Mouse (Mus musculus): ENCODE data around the gene Sec31a. TPM values are rescaled to one million over a fixed set of nuclear protein-coding genes. Genes with fewer than 3 reads are reported as not detected.

Sec31a gene
- polyA plus RNA-seq, 1 experiment from 2014 or later = 64.5 TPM

DNA sequence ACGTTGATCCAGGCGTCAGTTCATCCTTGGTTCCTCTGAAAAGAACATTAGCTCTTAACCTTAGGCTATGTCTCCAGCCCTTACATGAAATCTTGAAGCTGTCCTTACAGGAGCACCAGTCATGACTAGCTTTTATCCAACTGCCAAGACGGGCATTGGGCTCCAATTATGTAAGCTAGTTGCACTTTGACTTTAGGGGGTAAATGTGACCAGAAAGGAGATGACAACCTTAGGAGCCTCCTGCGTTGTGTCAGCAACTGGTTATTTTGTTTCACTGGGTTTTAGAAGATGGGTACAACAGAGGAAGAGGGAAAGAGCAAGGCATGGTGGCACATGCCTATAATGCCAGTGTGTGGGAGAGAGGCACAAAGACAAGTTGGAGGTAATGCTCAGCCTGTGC, 2.8 kb upstream of the Sec31a start:
- Histone ChIP-seq H3K4me1 (ENCODE audit: control insufficient read depth, insufficient read depth, low read length) (peaks cover 19% of the 10 kb centered on the region), H3K9me3 (replicated peaks; ENCODE audit: control insufficient read depth, low read length) (no peaks in the 10 kb centered on the region), H3K9ac (ENCODE audit: low read length) (no peak overlapping the region), H3K4me2 (ENCODE audit: low read length) (no peak overlapping the region), H3K27me3 (replicated peaks; ENCODE audit: control insufficient read depth, insufficient read depth, low read length) (no peaks in the 10 kb centered on the region), H3K4me3 (ENCODE audit: low read depth, low read length) (no peak overlapping the region), H3K36me3 (ENCODE audit: control insufficient read depth, insufficient read depth, low read length) (peaks cover 58% of the 10 kb centered on the region), H3K27ac (ENCODE audit: low read depth, low read length) (no peak overlapping the region)
- DNase-seq (ENCODE audit: low spot score) = no peak
- no peak for ATAC-seq
- WGBS = 73% methylated on average over 4 of the region's 4 CpGs

- Histone ChIP-seq H3K36me3 (ENCODE audit: control insufficient read depth, insufficient read depth, low read length) (peaks cover 50% of the 10 kb centered on the region), H3K27me3 (replicated peaks; ENCODE audit: control insufficient read depth, insufficient read depth, low read length) (no peaks in the 10 kb centered on the region), H3K4me1 (ENCODE audit: control insufficient read depth, insufficient read depth, low read length) (peaks cover 13% of the 10 kb centered on the region), H3K27ac (ENCODE audit: low read depth, low read length) (no peak overlapping the region), H3K4me2 (ENCODE audit: low read length) (no peak overlapping the region), H3K4me3 (ENCODE audit: low read depth, low read length) (no peak overlapping the region), H3K9ac (ENCODE audit: low read length) (no peak overlapping the region), H3K9me3 (replicated peaks; ENCODE audit: control insufficient read depth, low read length) (no peaks in the 10 kb centered on the region)
- no peak for DNase-seq (ENCODE audit: low spot score)
- ATAC-seq = no peak
- 79% methylated on average over 2 of the region's 2 CpGs for WGBS
Measured at GRCm38 (mm10) chr5:100418077-100418476, 2.0 kb upstream of the Sec31a start.

DNA sequence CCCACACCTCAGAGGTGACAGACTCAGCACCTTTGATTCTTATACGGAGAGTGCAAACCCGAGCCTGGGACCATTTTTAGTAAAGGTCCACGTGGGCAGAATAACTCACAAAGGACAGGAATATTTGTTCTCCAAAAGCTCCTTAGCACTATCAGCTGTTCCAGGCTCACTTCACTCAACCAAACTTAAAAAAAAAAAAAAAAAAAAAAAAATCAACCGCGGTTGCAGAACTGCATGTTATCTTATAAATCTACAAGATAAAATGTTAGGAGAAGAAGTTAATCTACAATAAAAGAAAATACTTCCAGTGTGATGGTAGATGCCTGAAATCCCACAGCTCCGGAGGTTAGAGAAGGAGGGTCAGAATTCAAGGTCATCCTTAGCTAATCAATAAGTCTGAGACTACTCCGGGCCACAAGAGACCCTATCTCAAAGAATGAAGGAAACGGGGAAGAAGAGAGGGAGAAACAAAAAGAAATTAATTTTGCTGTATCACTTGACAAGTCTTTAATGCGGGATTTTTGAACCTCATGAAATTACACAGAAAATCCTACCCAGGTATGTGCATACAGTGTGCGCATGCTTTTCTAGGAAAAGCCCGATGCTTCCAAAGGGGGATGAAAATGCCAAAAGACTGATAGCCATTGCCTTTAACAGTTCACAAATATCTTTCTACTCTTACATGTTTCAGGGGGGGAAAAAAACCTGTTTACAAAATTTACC, 1.4 kb downstream of the Sec31a start:
- Histone ChIP-seq H3K4me1 (ENCODE audit: control insufficient read depth, insufficient read depth, low read length) (peaks cover 10% of the 10 kb centered on the region), H3K36me3 (ENCODE audit: control insufficient read depth, insufficient read depth, low read length) (peaks cover 18% of the 10 kb centered on the region), H3K9ac (ENCODE audit: low read length) (peak overlapping the region; percentile 36; the same call in 1 of the 2 replicates), H3K4me2 (ENCODE audit: low read length) (peak overlapping the region; percentile 54), H3K27me3 (replicated peaks; ENCODE audit: control insufficient read depth, insufficient read depth, low read length) (no peaks in the 10 kb centered on the region), H3K27ac (ENCODE audit: low read depth, low read length) (no peak overlapping the region), H3K9me3 (replicated peaks; ENCODE audit: control insufficient read depth, low read length) (no peaks in the 10 kb centered on the region), H3K4me3 (ENCODE audit: low read depth, low read length) (peak overlapping the region; percentile 90; the same call in 1 of the 2 replicates)
- ATAC-seq (no peak), DNase-seq (ENCODE audit: low spot score) (no peak)
- 83% methylated on average over 11 of the region's 11 CpGs for WGBS

- peaks cover 4% of the 10 kb centered on the region for H3K36me3 ChIP-seq (ENCODE audit: control insufficient read depth, insufficient read depth, low read length)
- peaks cover 10% of the 10 kb centered on the region for H3K4me1 ChIP-seq (ENCODE audit: control insufficient read depth, insufficient read depth, low read length)
- no peak overlapping the region for H3K4me3 ChIP-seq (ENCODE audit: low read depth, low read length)
- ATAC-seq (no peak), DNase-seq (ENCODE audit: low spot score) (no peak)
- no peaks in the 10 kb centered on the region for H3K9me3 ChIP-seq (replicated peaks; ENCODE audit: control insufficient read depth, low read length)
- no peak overlapping the region for H3K4me2 ChIP-seq (ENCODE audit: low read length)
- 87% methylated on average over 3 of the region's 3 CpGs for WGBS
- H3K27me3 ChIP-seq (replicated peaks; ENCODE audit: control insufficient read depth, insufficient read depth, low read length) = no peaks in the 10 kb centered on the region
- H3K27ac ChIP-seq (ENCODE audit: low read depth, low read length) = no peak overlapping the region
- H3K9ac ChIP-seq (ENCODE audit: low read length) = no peak overlapping the region
Measured at GRCm38 (mm10) chr5:100412886-100413285, 3.1 kb downstream of the Sec31a start.

DNA sequence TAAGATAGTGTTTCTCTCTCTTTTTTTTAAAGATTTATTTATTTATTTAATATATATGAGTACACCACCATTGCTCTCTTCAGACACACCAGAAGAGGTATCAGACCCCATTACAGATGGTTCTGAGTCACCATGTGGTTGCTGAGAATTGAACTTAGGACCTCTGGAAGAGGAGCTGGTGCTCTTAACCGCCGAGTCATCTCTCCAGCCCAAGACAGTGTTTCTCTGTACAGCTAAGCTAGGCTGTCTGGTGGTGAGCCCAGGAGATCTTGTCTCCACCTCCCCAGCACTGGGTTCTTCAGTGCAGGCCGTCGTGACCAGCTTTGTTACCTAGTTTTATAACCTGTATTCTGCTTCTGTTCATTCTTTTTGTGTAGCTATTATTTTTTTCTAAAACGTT, 5.8 kb downstream of the Sec31a start:
- Histone ChIP-seq H3K27me3 (replicated peaks; ENCODE audit: control insufficient read depth, insufficient read depth, low read length) (no peaks in the 10 kb centered on the region), H3K36me3 (ENCODE audit: control insufficient read depth, insufficient read depth, low read length) (peaks cover 23% of the 10 kb centered on the region), H3K27ac (ENCODE audit: low read depth, low read length) (no peak overlapping the region), H3K4me2 (ENCODE audit: low read length) (no peak overlapping the region), H3K9ac (ENCODE audit: low read length) (no peak overlapping the region), H3K4me3 (ENCODE audit: low read depth, low read length) (no peak overlapping the region), H3K4me1 (ENCODE audit: control insufficient read depth, insufficient read depth, low read length) (peaks cover 8% of the 10 kb centered on the region), H3K9me3 (replicated peaks; ENCODE audit: control insufficient read depth, low read length) (no peaks in the 10 kb centered on the region)
- ATAC-seq (no peak), DNase-seq (ENCODE audit: low spot score) (no peak)
- WGBS = 94% methylated on average over 5 of the region's 5 CpGs

- peaks cover 37% of the 10 kb centered on the region for H3K36me3 ChIP-seq (ENCODE audit: control insufficient read depth, insufficient read depth, low read length)
- H3K4me3 ChIP-seq (ENCODE audit: low read depth, low read length) = no peak overlapping the region
- no peak overlapping the region for H3K4me2 ChIP-seq (ENCODE audit: low read length)
- no peaks in the 10 kb centered on the region for H3K9me3 ChIP-seq (replicated peaks; ENCODE audit: control insufficient read depth, low read length)
- WGBS = 91% methylated on average over 5 of the region's 5 CpGs
- H3K9ac ChIP-seq (ENCODE audit: low read length) = no peak overlapping the region
- no peak for ATAC-seq
- DNase-seq (ENCODE audit: low spot score) = no peak
- no peak overlapping the region for H3K27ac ChIP-seq (ENCODE audit: low read depth, low read length)
- no peaks in the 10 kb centered on the region for H3K27me3 ChIP-seq (replicated peaks; ENCODE audit: control insufficient read depth, insufficient read depth, low read length)
- H3K4me1 ChIP-seq (ENCODE audit: control insufficient read depth, insufficient read depth, low read length) = no peaks in the 10 kb centered on the region
Measured at GRCm38 (mm10) chr5:100408485-100408884, 7.5 kb downstream of the Sec31a start.

GRCm38 (mm10) chr5:100396753-100397152, 19.3 kb downstream of the Sec31a start:
- WGBS = 98% methylated on average over 3 of the region's 3 CpGs
- no peaks in the 10 kb centered on the region for H3K27me3 ChIP-seq (replicated peaks; ENCODE audit: control insufficient read depth, insufficient read depth, low read length)
- DNase-seq (ENCODE audit: low spot score) (no peak), ATAC-seq (no peak)
- peaks cover 87% of the 10 kb centered on the region for H3K36me3 ChIP-seq (ENCODE audit: control insufficient read depth, insufficient read depth, low read length)
- H3K4me3 ChIP-seq (ENCODE audit: low read depth, low read length) = no peak overlapping the region
- no peak overlapping the region for H3K9ac ChIP-seq (ENCODE audit: low read length)
- H3K27ac ChIP-seq (ENCODE audit: low read depth, low read length) = no peak overlapping the region
- no peak overlapping the region for H3K4me2 ChIP-seq (ENCODE audit: low read length)
- H3K9me3 ChIP-seq (replicated peaks; ENCODE audit: control insufficient read depth, low read length) = no peaks in the 10 kb centered on the region
- H3K4me1 ChIP-seq (ENCODE audit: control insufficient read depth, insufficient read depth, low read length) = no peaks in the 10 kb centered on the region

DNA sequence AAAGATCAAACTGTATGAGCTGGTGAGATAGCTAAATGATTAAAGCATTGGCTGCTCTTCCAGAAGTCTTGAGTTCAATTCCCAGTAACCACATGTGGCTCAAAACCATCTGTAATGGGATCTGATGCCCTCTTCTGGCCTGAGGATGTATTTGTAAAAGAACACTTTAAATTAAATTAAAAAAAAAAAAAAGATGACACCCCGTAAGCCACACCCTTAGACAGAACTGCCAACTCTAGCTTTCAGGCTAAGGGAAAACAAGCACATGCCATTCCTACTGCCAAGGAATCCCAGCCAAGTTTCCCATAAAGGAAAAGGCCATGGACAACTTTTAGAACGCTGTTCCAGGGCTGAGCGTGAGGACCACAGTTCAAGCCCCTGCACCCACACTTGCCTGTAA, 22.4 kb downstream of the Sec31a start:
- H3K4me3 ChIP-seq (ENCODE audit: low read depth, low read length) = no peak overlapping the region
- peak; percentile 13 for DNase-seq (ENCODE audit: low spot score)
- no peak for ATAC-seq
- H3K4me1 ChIP-seq (ENCODE audit: control insufficient read depth, insufficient read depth, low read length) = no peaks in the 10 kb centered on the region
- no peak overlapping the region for H3K4me2 ChIP-seq (ENCODE audit: low read length)
- H3K36me3 ChIP-seq (ENCODE audit: control insufficient read depth, insufficient read depth, low read length) = peaks cover 92% of the 10 kb centered on the region
- no peaks in the 10 kb centered on the region for H3K9me3 ChIP-seq (replicated peaks; ENCODE audit: control insufficient read depth, low read length)
- WGBS = 82% methylated on average over 3 of the region's 3 CpGs
- H3K27ac ChIP-seq (ENCODE audit: low read depth, low read length) = no peak overlapping the region
- no peaks in the 10 kb centered on the region for H3K27me3 ChIP-seq (replicated peaks; ENCODE audit: control insufficient read depth, insufficient read depth, low read length)
- no peak overlapping the region for H3K9ac ChIP-seq (ENCODE audit: low read length)

DNA sequence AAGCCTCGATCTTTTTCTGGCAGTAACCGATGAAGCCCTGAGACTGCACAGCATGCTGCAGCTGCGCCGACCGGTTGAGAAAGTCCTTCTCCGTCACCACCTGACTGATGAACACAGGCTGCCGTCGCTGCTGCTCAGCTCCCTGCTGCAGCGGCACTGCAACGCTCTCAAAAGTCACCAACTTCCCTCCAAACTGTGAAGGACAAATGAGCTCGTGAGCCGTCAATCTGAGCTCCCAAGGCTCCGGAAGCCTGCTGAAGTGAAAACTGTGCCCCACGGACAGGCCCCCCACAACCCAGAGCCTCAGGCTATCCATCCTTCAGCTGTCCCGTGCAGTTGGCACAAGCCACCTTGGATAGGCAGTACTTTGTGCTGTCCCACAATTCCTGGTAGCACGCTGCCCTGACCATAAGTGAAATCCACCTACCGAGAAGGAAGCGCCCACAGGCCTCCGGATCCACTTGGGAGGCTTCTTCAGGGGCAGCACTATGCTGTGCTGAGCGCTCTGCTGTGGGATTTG, 23.5 kb downstream of the Sec31a start:
- no peak overlapping the region for H3K27ac ChIP-seq (ENCODE audit: low read depth, low read length)
- ATAC-seq = no peak
- 94% methylated on average over 20 of the region's 20 CpGs for WGBS

More for the DNA sequence above, 23.5 kb downstream of the Sec31a start:
- Histone ChIP-seq H3K9me3 (replicated peaks; ENCODE audit: control insufficient read depth, low read length) (no peaks in the 10 kb centered on the region), H3K4me3 (ENCODE audit: low read depth, low read length) (no peak overlapping the region), H3K36me3 (ENCODE audit: control insufficient read depth, insufficient read depth, low read length) (peaks cover 89% of the 10 kb centered on the region), H3K27me3 (replicated peaks; ENCODE audit: control insufficient read depth, insufficient read depth, low read length) (no peaks in the 10 kb centered on the region), H3K4me1 (ENCODE audit: control insufficient read depth, insufficient read depth, low read length) (no peaks in the 10 kb centered on the region), H3K9ac (ENCODE audit: low read length) (no peak overlapping the region), H3K4me2 (ENCODE audit: low read length) (no peak overlapping the region)
- DNase-seq (ENCODE audit: low spot score) = no peak

Measured in forebrain, embryonic 14.5 days (tissue).